Mouse (Mus musculus) thymus, postnatal 25 days (tissue): ENCODE results near the gene Blmh.

Source experiments
- DNase-seq: peaks from one replicate; pipeline ENCODE4 v3.0.0; 2022

The Blmh gene

DNA sequence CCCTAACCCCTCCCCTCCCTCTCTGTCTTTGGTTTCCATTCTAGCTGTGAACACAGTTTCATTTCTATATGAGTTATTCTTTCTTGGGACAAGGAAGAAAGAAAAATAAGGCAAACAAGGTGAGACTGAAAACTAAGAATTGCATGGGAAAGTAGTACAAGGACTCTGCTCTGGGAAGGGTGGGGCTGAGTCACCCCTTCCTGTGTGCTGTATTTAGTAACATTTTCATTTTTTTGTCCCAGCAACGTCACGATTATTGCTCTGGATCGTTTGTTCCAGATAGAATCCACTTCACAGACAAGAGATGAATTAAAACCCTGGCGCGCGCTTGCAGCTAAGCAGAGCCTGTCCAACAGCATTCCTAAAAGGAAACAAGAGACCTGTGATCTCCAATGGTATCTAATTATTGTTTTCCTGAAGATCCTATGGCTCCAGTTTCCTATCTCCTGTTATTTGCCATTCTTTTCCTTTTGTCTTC lies at the start of gene Blmh:
TSS of gene Blmh (plus strand) at position 51 of the 478 bp plus-strand sequence.
- no peak for DNase-seq

DNA sequence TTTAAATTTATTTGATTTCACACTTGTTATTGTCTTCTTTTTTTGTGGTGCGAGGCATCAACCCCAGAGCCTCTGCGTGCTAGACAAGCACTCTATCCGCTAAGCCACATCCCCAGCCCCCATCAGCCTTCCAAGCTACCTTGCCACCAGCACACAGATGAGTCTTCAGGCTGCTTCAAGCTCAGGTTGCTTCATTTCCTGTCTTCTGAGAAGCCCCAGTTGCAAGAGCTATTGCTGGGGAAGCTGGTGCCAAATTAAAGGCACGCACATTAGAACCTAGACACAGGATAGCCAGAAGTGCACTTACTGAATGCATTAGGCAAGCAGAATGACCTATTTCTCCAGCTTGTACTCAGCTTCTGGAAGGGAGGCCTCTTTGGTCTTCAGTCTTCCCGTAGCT lies 44.8 kb upstream of the Blmh start:
- DNase-seq: peak; percentile 52

DNA sequence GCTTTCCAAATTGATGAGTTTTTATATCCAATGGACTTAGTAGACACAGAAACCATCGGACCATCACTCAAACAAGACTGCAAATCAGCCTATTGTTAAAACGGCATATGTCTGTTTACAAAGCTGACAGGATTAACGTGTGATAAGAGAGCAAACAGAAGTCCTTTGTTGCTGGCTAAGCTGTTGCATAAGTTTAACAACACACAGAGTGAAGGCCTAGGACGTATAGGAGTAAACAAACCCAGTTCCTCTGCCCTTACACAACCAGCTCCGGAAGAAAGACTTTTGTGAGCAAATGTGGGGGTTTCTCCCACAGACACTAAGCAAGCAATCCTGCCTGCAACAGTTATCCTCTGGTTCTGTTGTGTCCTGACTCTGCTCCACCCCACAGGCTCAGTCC lies 40.2 kb upstream of the Blmh start:
- DNase-seq: no peak

DNA sequence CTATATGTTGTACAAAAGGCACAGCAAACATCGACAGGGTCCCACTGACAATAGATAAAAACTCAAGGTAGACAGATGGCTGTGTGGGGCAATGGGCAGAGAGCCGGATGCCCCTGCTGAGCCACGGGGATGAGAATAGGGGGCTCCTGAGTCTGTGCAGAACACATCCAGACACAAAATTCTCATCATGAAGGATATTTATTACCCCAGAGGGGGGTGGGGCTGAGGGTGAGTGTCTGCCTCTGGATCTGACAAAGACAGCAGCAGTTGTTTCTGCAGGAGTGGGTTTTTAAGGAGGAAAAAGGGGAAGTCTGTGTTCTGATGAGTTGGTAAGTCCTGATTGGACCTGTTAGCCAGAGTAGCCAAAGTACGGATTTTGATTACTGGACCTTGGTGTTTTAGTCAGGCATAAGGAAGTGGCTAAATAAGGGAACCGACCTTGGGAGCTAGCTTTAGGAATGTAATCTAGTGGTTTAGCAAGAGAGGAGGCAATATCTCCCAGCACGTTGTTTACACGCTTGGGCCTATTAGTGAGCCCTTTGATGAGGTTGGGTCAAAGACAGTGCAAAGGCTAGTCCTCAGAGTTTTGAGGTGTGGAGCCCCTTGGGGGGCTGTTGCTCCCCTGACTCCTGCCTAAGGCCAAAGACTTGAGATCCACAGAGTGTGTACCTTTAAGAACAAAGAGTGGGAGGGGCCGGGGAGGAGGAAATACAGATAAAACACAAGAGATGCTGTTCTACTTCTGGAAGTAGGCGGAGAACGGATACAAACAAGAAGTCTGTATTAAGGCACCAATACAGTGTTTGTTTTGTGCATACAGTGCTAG lies 35.1 kb upstream of the Blmh start:
- peak; percentile 51 for DNase-seq

DNA sequence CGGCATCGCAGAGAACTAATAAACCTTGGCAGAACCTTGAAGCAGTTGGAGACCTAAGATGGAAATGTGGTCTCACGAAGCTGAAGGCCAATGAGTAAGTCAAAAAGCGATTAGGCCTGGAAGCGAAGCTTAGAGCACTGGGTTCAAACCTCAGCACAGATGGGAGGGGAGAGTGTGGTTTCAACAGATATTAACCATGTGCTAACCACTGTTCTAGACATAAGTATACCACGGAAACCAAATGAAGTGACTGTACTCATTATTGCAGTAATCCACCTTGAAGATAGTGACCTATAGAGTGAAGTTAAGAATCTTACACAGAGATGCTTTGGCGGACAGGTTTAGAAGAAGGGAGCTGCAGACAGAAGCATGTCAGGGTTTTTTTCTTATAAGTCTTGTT lies 33.4 kb upstream of the Blmh start:
- DNase-seq: no peak

DNA sequence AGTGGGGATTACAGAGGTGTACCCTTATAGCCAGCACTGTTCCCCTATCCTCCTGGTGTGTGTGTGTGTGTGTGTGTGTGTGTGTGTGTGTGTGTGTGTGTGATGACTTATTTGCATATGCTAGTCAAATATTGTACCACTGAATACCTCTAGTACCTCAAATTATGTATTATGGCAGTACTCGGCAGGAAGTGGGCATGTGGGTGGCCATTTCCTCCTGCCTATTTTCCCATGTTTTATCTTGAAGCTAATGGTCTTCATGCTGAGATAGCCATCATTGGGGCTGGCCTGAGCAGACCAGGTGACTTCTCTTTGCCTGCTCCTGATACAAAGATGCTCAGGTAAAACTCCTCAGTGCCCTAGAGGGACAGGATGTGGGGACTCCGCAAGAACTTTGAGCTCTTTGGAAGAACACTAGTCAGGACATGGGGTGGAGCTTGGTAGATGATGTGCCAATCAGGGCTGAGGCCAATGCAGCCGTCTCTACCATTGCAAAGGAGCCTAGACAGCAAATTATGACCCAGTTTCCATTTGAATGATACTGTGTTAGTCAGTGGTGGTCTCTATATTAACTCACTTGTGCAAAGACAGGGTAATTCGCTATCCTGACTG lies 32.8 kb upstream of the Blmh start:
- DNase-seq: no peak

DNA sequence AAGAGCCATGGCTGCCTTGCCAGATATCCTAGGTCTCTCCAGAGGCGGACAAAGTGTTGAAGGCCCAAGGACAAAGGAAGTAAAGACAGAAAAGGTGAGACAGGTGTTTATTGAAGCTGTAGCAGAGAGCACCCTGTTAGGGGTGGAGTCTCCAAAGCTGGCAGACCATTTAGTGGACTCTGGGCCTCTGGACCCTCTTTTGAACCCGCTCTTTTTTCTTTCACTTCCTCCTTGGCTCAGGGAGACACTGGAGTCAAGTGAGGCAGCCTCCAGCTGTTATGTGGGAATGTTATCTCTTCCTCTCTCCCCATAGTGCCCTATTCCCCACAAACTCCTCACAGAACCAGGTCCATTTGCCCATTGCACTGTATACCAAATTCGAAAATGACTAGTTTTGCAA lies 31.6 kb upstream of the Blmh start:
- no peak for DNase-seq

DNA sequence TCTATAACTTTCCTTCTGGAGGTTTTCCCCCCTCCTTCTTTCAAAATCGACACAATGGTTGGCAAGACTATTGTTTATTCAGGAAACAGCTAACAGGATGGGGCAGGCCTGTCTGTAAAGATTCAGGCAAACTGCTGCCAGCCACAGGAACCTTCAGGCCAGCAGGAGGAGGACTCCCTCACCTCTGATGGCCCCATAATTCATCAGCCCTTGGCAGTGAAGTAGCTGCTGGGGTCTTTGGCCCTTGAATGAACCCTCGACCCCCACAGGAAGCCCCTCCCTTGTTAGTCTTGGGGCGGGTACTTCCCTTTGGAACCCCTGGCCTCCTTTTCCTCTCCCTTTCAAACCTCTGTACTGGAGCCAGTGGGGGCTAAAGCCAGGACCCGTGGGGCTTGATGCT lies 31.0 kb upstream of the Blmh start:
- no peak for DNase-seq

DNA sequence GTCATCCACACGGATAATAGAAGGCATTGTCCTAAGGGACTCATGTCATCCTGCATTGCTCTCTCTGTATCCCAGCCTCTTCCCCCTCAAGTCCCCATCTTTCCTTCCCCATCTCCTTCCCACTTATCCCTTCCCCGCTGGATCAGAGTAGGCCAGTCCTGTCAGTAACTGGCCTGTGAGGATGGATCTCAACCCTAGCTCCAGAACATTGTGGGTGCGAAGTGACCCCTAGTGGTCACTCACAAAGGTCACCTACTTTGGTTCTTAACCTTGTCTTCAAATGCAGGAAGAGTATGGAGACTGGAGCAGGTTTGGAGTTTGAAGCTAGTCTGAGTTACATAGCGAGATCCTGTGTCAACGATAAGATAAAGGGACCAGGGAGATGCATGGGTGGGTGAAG lies 30.4 kb upstream of the Blmh start:
- DNase-seq: peak; percentile 12

DNA sequence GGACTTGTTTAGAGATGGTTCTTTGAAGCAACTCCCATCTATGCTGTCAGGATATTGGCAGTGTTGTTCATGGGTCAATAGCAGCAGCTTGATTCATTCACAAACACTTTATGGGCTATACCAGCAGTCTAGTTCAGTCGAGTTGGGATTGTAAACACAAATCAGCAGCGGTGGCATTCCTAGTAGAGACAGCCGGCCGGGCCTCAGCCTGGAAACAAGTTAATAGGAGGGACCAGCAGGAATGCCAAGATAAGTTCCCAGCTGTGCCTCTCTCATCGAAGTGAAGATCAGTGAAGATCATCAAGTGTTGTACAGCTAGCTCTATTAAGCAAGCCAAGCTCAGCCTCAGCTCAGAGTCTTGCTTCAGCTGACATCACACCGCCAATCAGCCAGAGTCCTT lies 28.2 kb upstream of the Blmh start:
- DNase-seq: no peak

DNA sequence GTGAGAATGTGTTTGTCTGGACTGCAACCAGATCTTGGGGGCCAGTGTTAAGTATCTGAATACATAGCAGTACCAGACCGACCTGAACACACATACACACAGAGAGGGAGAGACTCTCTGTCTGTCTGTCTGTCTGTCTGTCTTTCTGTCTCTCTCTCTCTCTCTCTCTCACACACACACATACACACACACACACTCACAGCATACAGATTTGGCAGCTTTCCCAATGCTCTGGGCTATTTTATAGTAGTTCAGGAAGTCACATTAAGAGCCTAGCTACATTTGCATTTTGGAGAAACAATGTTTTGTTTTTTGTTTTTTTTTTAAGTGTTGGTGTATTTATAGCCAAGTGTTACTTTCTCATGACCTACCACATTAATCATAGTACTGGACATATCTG lies 27.5 kb upstream of the Blmh start:
- no peak for DNase-seq

DNA sequence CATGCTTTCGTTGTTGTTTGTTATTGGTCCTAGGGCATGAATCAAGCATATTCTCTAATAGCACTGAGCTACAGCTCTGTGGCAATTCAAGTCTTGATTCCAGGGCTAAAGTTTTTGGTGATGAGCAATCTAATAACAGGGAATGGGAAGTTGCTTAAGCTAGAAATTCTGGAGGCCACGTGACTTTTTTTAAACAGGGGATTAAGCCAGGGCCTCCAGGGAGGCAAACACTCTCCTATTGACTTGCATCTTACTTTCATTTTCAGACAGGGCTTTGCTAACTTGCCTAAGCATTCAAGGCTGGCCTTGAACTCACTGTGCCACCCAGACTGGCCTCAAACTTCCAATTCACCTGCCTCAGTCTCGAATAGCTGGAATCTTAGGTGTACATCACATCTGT lies 26.7 kb upstream of the Blmh start:
- DNase-seq: no peak

DNA sequence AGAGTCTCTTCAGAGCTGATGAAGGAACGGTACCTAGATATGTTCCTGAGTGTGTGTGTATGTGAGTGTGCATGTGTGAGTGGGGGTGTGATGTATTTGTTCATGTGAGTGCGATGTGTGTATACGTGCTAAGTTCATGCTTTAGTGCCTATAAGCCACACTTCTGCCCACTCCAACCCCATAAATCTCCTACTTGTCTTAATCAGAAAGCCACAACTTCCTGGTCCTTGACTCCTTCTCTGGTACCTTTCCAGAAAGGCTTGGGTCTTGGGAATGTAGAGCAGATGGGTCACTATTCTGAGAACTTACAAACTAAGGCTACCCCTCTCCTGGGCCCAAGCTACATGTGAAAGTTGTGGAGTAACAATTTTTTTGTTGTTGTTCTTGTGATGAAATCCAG lies 25.9 kb upstream of the Blmh start:
- no peak for DNase-seq

DNA sequence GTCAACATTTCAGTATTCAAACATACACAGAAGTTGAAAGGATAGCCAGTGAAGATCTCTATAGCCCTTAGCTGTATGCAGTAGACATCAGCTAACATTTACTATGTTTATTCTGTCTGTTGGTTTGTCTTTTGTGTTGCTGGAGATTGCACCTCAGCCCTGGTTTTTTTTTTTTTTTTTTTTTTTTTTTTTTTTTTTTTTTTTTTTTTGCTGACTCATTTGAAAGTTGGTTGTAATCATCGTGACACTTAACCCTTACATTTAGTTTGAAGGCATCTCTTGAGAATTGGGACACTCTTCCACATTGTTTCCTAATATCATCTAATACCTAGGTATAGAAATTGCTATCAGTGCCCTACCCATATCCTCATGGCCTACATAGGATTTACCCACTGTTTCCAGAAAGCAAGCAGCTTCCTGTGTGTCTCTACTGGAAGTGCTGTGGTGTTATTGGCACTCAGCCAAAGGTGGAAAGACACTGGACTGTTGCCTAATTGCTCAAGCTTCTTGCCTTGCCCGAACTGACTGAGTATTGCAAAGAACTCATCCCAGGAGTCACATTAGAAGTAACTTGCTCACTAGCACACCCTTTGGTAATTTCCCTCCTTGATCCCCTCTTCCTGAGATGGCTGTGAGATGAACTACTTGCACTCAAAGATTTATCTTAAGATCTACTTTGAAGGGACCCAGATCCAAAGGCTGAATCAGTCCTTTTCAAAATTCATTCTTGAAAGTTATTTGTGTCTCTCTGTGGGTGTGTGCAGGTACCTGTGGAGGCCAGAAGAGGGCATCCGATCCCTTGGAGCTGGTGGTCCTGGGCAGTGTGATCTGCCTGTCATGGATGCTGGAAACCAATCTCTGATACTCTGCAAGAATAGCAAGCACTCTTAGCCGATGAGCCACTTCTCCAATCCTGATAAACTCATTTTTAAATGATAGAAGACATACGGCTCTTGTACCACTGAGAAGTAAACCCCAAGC lies 24.6 kb upstream of the Blmh start:
- DNase-seq: no peak

DNA sequence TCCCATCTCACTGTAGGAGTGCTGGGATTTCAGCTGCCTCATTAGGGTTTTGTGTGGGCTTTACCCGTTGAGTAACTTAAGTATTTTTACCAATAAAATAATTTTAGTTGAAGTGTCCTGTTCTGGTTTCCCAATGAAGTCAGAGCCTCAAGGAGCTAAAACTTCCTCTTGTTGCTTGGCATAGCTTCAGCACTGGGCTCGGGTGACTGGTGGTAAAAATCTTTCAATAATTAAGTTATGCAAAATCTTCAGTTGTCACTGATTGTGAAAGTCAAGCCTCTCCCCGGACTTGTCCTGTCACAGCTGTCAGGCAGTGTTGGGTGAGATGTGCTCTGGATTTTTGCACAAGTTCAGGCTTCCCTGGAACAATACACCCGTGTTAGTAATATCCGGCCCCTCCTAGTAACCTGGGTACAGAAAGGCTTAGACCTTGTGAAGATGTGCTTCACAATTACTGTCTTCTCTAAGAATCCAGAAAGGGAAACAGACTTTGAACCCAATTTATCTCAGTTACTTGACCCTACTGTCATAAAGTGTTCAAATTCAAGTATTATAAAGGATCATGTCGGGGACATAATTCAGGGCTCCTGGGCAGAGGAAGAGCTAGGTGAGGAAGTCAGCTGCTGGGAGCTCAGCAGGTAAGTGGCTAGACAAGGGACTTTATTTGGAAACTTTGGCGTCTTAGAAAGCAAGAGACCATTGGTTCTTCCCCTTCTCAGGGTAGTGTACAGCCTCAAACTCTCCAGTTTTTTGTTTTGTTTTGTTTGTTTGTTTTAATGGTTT lies 22.8 kb upstream of the Blmh start, which contains the start of gene Tmigd1:
TSS of gene Tmigd1 (plus strand) at position 581 of the 783 bp plus-strand sequence.
- DNase-seq: no peak

DNA sequence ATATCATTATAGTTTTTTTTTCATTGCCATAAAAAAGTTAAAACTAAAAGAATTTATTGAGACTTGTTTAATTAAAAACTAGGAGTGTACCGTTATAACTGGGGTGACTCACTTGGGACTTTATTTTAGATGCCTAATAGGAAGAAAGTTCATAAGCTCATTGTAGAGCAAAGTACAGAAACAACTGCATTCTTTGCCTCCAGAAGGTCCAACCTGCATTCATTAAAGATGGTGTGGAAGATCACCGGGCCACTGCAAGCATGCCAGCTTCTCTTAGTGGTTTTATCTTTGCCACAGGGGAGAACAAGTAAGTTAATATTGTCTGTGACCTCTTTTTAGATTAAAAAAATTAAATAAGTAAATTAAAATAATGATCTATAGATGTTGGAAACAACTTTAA lies 20.3 kb upstream of the Blmh start:
- no peak for DNase-seq

DNA sequence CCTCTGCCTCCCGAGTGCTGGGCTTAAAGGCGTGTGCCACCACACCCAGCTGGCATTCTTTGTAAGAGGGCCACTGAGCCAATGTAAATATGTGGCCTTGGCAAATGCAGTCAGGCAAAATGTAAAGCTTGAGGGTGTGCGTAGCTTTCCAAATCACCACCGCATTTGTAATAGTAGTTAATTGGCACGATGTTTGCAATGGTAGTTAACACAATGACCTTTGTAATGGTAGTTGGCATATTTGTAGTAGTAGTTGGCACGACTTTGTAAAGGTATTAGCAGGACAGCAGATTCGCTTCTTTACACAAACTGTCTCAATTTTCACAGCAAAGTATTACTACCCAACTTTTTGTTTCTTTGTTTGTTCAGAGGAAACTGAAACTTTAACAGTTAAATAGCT lies 16.0 kb upstream of the Blmh start:
- DNase-seq: no peak

DNA sequence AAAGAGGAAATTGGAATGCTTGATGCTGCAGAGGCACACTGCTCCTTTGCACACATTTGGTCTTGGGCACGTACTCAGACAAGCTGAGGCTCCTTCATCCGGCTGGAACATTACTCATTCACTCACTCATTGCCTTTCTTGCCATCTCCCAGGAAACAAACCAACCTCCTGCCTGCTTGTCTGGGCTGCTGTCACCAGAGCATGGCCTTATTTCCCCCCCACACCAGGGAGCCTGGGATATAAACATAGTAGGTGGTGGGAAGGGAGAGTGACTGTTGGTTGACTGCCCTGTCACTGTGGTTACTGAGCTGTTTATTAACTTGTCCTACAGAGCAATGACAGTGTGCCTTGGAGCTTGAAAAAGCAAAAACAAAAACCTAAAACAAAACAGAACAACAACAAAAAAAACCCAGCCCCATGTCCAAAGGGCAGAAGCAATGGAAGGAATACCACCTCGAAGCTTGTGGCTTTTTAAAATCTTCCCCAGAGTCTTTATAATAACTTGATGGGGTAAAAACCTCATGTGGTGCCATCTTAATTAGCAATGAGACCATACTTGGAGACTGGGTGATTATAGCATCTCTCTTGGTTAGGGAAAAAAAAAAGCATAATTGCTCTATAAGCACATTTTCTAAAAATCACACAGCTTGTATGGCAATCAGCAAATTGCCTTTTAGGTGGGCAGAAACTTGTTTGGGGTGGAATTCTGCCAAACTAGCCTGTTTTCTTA lies 13.1 kb upstream of the Blmh start:
- no peak for DNase-seq

DNA sequence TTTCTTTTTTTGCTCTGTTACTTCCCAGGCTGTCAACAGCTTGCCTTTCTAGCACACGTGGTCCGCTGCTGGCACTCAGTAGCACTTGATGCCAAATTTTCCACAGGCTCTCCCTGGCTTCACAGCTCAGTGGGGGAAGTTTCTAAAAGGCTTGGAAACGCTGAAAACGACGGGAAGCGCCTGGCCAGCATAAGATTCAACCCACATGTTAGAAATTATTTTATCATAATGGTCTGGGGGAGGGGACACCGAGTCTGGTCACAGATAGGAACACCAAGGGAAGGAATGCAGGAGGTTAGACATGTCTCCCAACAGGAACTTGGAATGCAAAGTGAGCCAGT lies 12.6 kb upstream of the Blmh start:
- no peak for DNase-seq

DNA sequence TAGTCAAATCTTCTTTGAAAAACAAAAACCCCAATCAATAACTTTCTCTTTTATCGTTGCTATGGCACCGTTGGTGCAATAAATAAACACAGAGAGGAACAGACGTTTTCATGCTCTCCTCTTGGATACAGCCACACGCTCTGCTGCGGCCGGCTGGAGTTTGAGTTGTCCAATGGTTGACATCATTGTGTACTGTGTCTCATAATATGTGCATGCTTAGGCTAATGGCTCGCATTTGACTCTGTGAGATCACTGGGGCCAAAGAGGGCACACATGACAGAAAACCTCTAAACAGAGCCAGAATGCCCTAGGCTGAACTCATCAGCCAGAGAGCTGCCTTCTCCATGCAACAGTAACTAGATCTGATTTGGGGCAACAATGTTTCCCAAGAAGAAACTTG lies 10.2 kb upstream of the Blmh start:
- DNase-seq: no peak

DNA sequence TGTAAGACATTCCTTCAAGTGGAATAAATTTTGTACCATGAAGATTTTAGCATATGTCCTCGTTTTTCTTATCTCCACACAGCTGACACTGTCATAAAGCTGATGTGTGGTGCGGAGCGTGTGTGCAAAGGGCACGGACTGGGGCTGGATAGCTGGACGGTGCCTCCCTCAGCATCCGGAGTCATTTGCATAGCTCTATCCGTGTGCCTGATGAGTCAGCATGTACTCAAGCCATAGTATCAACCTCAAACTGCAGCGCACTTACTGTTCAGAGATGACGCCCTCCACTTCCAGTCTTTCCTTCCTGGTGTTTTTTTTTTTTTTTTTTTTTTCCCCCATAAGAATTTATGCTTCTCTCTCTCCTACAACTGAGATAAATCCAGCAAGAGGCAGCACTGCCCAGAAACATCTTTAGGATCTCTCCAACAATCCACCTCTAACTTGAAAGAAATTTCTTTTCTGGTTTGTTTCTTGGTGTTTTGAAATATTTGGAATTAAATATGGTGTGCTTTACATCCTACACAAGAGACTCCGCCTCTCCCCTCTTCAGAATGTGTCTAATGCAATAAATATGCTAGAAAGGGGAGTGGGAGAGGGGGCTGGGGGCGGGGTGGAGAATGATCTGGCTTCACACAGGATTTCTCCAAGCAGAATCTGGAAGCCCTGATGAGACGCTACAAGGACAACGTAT lies 7.9 kb upstream of the Blmh start:
- no peak for DNase-seq

DNA sequence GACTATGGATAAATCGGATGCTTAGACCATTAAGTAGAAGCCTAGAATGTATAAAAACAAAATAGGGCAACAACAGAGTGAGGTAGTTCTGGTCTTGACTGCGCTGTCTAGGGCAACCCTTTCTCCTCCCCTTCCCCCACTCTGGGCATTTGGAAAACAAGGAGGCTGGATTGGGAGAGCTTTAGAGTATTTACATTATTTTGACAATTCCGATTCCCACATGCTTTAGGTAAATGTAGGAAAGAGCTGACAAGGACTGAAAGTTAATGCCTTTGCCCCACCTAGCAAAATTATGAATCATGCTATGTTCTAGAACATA lies 7.4 kb upstream of the Blmh start:
- no peak for DNase-seq
